Mouse (Mus musculus) bone marrow, adult 2 months (tissue): Measurements from ENCODE around the gene Doxl2.

Source experiments
- CTCF ChIP-seq: fragments of 200-500 bp; IDR thresholded peaks from 2 replicates; pipeline ENCODE4 v1.5.1; 2011; ENCODE audit warnings: low read length, control low read depth; ENCODE audit not compliant: control insufficient read depth, insufficient read depth
- POLR2A ChIP-seq: fragments of 200-500 bp; IDR thresholded peaks from 2 replicates; pipeline ENCODE4 v1.6.1; 2011; ENCODE audit warnings: low read depth, mild to moderate bottlenecking, control low read depth, low read length, borderline replicate concordance; ENCODE audit not compliant: control insufficient read depth

DNA sequence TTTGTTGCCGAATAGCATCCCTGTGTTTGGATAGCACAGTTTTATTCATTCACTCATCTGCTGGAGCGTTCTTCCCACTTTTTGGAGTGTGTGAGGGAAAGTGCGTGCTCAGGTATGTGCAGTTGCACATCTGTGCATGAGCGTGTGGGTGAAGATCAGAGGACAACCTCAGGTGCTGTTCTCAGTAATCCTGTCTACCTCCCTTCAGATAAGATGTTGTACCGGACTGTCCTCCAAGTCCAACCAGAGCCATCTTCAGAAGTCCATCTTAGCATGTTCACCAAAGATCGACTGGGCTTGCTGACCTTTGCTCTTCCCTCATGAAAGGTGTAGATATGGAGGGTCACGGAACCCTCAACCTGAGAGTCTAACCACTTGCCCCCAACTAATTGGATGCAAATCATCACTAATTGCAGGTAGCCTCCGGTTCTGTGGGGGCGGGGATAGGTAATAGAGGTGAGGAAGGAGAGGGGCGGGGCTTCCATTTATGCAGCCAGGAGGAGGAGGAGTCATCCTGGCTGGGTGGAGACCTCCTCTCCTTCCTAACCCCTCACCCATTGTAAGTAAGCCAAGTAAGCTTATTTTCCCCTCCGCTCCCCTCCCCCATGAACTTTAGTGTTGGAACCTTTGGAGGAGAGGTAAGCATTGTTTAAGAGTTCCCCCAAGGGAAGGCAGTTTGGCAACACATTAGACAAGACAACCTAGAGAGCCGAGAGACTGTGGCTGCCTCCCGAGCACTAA lies 33.8 kb downstream of the Doxl2 start:
- TF ChIP-seq POLR2A = no peak
- TF ChIP-seq CTCF = no peak
